Mouse (Mus musculus) embryonic fibroblast, embryonic 13.5 days (primary cell): ENCODE results near the gene Sgpp2.

Experiments used
- CTCF ChIP-seq: IDR thresholded peaks from 2 replicates; pipeline ENCODE4 v1.5.1; 2011; ENCODE audit warnings: mild to moderate bottlenecking, control low read depth, low read length, moderate library complexity, borderline replicate concordance; ENCODE audit not compliant: insufficient read depth
- POLR2A ChIP-seq: IDR thresholded peaks from 2 replicates; pipeline ENCODE4 v1.6.1; 2011; ENCODE audit warnings: low read depth, mild to moderate bottlenecking, control low read depth, low read length, moderate library complexity

- TF ChIP-seq CTCF = no peak
- no peak for TF ChIP-seq POLR2A
These were observed 1.5 kb upstream of the Sgpp2 start for GRCm38 (mm10) chr1:78308688-78309087.
